Mouse (Mus musculus): ENCODE measurements at regions not wholly inside any gene's neighbourhood (a gene's known extent, or its start where the extent isn't known, plus 50 kb on each side); places are given as distances from the start of the nearest gene placed in this dataset.

- TF ChIP-seq GATA1 (IDR thresholded peaks at IDR 0.05; ENCODE audit: borderline replicate concordance, low read length): no peak
- no peak for TF ChIP-seq FLI1 (IDR thresholded peaks at IDR 0.05; ENCODE audit: low read length)
These were observed 54.5 kb upstream of the Mafb start for GRCm38 (mm10) chr2:160421216-160421911.
